Mouse (Mus musculus): ENCODE data around the gene Ipmk.

DNA sequence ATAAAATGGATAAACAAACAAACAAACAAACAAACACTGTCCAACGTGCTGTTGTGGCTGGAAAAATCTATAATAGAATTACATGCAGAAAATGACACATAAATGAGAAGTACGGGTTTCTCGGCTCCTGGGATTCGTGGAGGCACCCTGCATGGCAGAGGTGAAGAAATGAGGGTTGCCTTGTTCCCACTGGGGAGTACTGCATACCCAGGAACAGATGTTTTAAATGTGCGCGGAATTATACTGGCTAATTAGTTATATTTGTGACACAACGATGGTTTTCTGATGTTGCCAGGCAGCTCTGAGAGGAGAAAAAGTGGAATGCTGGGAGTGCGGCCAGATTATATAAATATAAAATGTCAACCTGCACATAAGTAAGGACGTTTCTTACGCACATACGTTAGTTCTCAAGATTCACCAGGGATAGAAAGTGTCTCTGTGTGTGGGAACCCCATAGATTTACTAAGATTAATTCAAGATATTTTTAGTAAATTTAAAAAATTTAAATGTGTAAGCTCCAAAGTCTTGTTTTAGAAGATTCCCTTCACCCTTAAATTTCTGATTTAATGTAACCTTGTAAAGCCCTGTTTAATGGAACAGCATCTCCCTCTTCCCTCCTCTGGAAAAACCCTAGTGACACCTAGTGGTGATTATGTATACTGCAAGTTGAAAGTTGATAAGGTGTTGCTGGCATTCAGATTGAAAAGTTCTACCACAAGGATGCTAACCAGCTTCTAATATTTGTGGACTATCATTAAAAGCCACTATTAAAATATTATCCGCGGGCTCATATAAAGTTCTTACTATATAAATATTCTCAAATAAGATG, 53.5 kb downstream of the Ipmk start:
- TF ChIP-seq MAFK (IDR thresholded peaks at IDR 0.05; ENCODE audit: insufficient read depth, low read depth, low read length) (no peak), CHD2 (IDR thresholded peaks at IDR 0.05; ENCODE audit: low read depth, low read length) (no peak)

Measured in ES-E14 (cell line).